Mouse (Mus musculus) forebrain, postnatal 0 days (tissue): ENCODE results near the gene Dnmt3c. TPM values are rescaled to one million over a fixed set of nuclear protein-coding genes. Genes with fewer than 3 reads are reported as not detected.
A peak's percentile ranks its signal among the peaks of the same experiment; 100 is the strongest.

Experiments used
- ATAC-seq: fragments of 200-750 bp; cut with Nextera tagmentation; 2 replicates; pipeline ENCODE4 v1.8.0; 2017; ENCODE audit warnings: mild to moderate bottlenecking, moderate library complexity
- DNase-seq: peaks from one replicate; pipeline ENCODE4 v3.0.0-alpha.2; 2015
- H3K27ac ChIP-seq: fragments of 300-500 bp; sonication (generic); 2 replicates; pipeline ENCODE4 v1.5.1; 2014; ENCODE audit warnings: low read depth, mild to moderate bottlenecking, antibody characterized with exemption, low read length, moderate library complexity, mixed read lengths
- H3K27me3 ChIP-seq: fragments of 300-500 bp; sonication (generic); 2 replicates; pipeline ENCODE4 v1.6.1; 2014; ENCODE audit warnings: mild to moderate bottlenecking, low read length, mixed read lengths; ENCODE audit not compliant: insufficient read depth
- H3K36me3 ChIP-seq: fragments of 300-500 bp; sonication (generic); 2 replicates; pipeline ENCODE4 v1.6.1; 2014; ENCODE audit warnings: mild to moderate bottlenecking, moderate library complexity; ENCODE audit not compliant: insufficient read depth
- H3K4me1 ChIP-seq: fragments of 300-500 bp; sonication (generic); 2 replicates; pipeline ENCODE4 v1.6.1; 2014; ENCODE audit warnings: antibody characterized with exemption; ENCODE audit not compliant: insufficient read depth
- H3K4me2 ChIP-seq: fragments of 300-500 bp; sonication (generic); 2 replicates; pipeline ENCODE4 v1.6.1; 2014; ENCODE audit warnings: low read depth, mild to moderate bottlenecking, moderate library complexity
- H3K4me3 ChIP-seq: fragments of 300-500 bp; sonication (generic); 2 replicates; pipeline ENCODE4 v1.5.1; 2014; ENCODE audit warnings: low read depth, low read length, mixed read lengths
- H3K9ac ChIP-seq: fragments of 300-500 bp; sonication (generic); 2 replicates; pipeline ENCODE4 v1.6.1; 2014; ENCODE audit warnings: mild to moderate bottlenecking
- H3K9me3 ChIP-seq: fragments of 300-500 bp; sonication (generic); 2 replicates; pipeline ENCODE4 v1.6.1; 2016; ENCODE audit warnings: low read length
- CTCF ChIP-seq: sonication (generic); IDR thresholded peaks from 2 replicates; pipeline ENCODE4 v1.5.1; 2016; ENCODE audit warnings: antibody characterized with exemption, control low read depth, low read depth
- WGBS: fragments of 180-500 bp; shearing (Covaris S2); extraction: QIAGEN DNeasy Blood & Tissue Kit; methylation state at CpG from one replicate; pipeline ENCODE4 v1.1.7; 2014; 5-methylcytosine and 5-hydroxymethylcytosine counted together
- polyA plus RNA-seq: library from polyadenylated mRNA; unstranded; fragments of >200 nt; fragmentation: Nextera tagmentation; extraction: Ambion mirVana; gene quantifications from 2 replicates; pipeline ENCODE4 v1.2.1, GENCODE M21; 2015
- total RNA-seq: library from RNA; depleted of rRNA; stranded (reverse); fragments of >200 nt; gene quantifications from 2 replicates; pipeline ENCODE4 v1.2.3, GENCODE M21; 2014; rRNA removed

Dnmt3c gene
- total and polyA plus RNA-seq, 2 experiments from 2014 or later, result not detected

GRCm38 (mm10) chr2:153778638-153779362 is 82.3 kb downstream of the Dnmt3c start:
- no peak for TF ChIP-seq CTCF
- H3K27me3 ChIP-seq, result no peaks in the 10 kb centered on the region
- ATAC-seq, result peak; percentile 79
- peaks cover 4% of the 10 kb centered on the region; the same call in 1 of the 2 replicates for H3K36me3 ChIP-seq
- peak overlapping the region; percentile 48 for H3K4me2 ChIP-seq
- no peaks in the 10 kb centered on the region for H3K9me3 ChIP-seq
- H3K4me3 ChIP-seq, result peak overlapping the region; percentile 27
- no peaks in the 10 kb centered on the region for H3K4me1 ChIP-seq
- WGBS, result 15% methylated on average over 24 of the region's 24 CpGs
- DNase-seq, result peak; percentile 46
- H3K9ac ChIP-seq, result peak overlapping the region; percentile 31; the same call in 1 of the 2 replicates
- no peak overlapping the region for H3K27ac ChIP-seq

Other genes starting within 250 kb of the Dnmt3c start
- gene 4930404H24Rik, start 203.9 kb upstream of the Dnmt3c start, total RNA-seq, result not detected in 2 replicates
- not detected in 2 replicates for gene 4930404H24Rik, start 203.9 kb upstream of the Dnmt3c start, polyA plus RNA-seq
- gene Nol4l, start 166.7 kb upstream of the Dnmt3c start, total RNA-seq, result 57.4 and 58.5 TPM in 2 replicates
- 20.5 and 28.0 TPM in 2 replicates for gene Nol4l, start 166.7 kb upstream of the Dnmt3c start, polyA plus RNA-seq
- gene Commd7, start 63.9 kb upstream of the Dnmt3c start, total RNA-seq, result 39.2 and 46.4 TPM in 2 replicates
- 105 and 116 TPM in 2 replicates for gene Commd7, start 63.9 kb upstream of the Dnmt3c start, polyA plus RNA-seq
- 1.9 and 3.9 TPM in 2 replicates for gene Dnmt3b, start 47.2 kb upstream of the Dnmt3c start, total RNA-seq
- gene Dnmt3b, start 47.2 kb upstream of the Dnmt3c start, polyA plus RNA-seq, result 1.3 and 1.9 TPM in 2 replicates
- 97.6 and 117 TPM in 2 replicates for gene Mapre1, start 44.6 kb downstream of the Dnmt3c start, total RNA-seq
- gene Mapre1, start 44.6 kb downstream of the Dnmt3c start, polyA plus RNA-seq, result 354 and 411 TPM in 2 replicates
- 0.05 and 0.23 TPM in 2 replicates for gene Efcab8, start 83.3 kb downstream of the Dnmt3c start, total RNA-seq
- not detected in 2 replicates for gene Efcab8, start 83.3 kb downstream of the Dnmt3c start, polyA plus RNA-seq
- not detected in 2 replicates for gene Sun5, start 174.4 kb downstream of the Dnmt3c start, total RNA-seq
- gene Sun5, start 174.4 kb downstream of the Dnmt3c start, polyA plus RNA-seq, result not detected in 2 replicates
- not detected in 2 replicates for gene Bpifb2, start 178.4 kb downstream of the Dnmt3c start, total RNA-seq
- not detected in 2 replicates for gene Bpifb2, start 178.4 kb downstream of the Dnmt3c start, polyA plus RNA-seq
- 0.46 TPM in 1 of 2 replicates, not detected in the other for gene Bpifb6, start 203.7 kb downstream of the Dnmt3c start, total RNA-seq
- not detected in 2 replicates for gene Bpifb6, start 203.7 kb downstream of the Dnmt3c start, polyA plus RNA-seq
- gene Bpifb3, start 221.6 kb downstream of the Dnmt3c start, total RNA-seq, result not detected in 2 replicates
- 0.10 TPM in 1 of 2 replicates, not detected in the other for gene Bpifb3, start 221.6 kb downstream of the Dnmt3c start, polyA plus RNA-seq
- not detected in 2 replicates for gene Bpifb4, start 241.6 kb downstream of the Dnmt3c start, total RNA-seq
- not detected in 2 replicates for gene Bpifb4, start 241.6 kb downstream of the Dnmt3c start, polyA plus RNA-seq